Mouse (Mus musculus): Measurements from ENCODE around the gene Eif1.
A peak's percentile ranks its signal among the peaks of the same experiment; 100 is the strongest.

DNA sequence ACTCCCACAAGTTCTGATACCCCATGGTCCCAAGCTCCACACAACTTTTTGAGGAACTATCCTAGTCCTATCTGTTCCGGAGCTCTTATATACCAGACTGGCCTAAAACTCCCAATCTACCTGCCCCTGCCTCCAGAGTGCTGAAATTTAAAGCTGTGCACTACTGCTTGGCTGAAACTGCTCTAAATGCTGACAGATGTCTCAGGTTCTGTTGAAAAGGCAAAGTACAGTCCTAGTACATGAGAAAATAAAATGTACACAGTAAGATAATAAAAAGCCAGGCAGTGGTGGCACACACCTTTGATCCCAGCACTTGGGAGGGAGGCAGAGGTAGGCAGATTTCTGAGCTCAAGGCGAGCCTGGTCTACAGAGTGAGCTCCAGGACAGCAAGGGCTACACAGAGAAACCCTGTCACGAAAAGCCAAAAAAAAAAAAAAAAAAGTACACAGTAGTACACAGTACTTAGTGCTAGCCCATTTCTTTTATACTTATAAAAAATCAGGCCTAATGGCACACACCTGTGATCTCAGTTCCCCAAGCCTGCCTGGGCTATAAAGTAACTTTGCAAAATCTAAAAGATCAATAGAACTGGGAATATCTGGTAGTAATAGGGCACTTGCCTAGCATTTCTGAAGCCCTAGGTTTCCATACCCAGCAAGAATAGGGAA lies 3.0 kb downstream of the Eif1 start:
- 0 out of 2 replicates have a peak, but pooled peaks have one; percentile 24 for TF ChIP-seq CHD2 (IDR thresholded peaks at IDR 0.05; ENCODE audit: low read depth, low read length)
- no peak for TF ChIP-seq ZC3H11A (IDR thresholded peaks at IDR 0.05; ENCODE audit: borderline replicate concordance, low read depth, low read length)

Measured in ES-E14 (cell line).